Mouse (Mus musculus) MEL (cell line): Measurements from ENCODE around the gene Spen.

Experiments used
- CTCF ChIP-seq, 3 experiments: IDR thresholded peaks in 2 of 3; conservative IDR thresholded peaks in 1 of 3; 2 replicates each; pipeline ENCODE4 v1.5.1; 2011 to 2012; ENCODE audit warnings: low read length in 3 of 3, low read depth in 2 of 3, mild to moderate bottlenecking in 2 of 3, improper control_type of control experiment in 1 of 3, inconsistent platforms in 1 of 3, mixed read lengths in 1 of 3, moderate library complexity in 1 of 3; ENCODE audit not compliant: control insufficient read depth in 1 of 3, insufficient read depth in 1 of 3, poor library complexity in 1 of 3, severe bottlenecking in 1 of 3
- KAT2A ChIP-seq: conservative IDR thresholded peaks from 2 replicates; pipeline ENCODE4 v1.6.1; 2012; ENCODE audit warnings: low read depth, low read length, improper control_type of control experiment, inconsistent platforms
- MAZ ChIP-seq: IDR thresholded peaks from 2 replicates; pipeline ENCODE4 v1.6.1; 2012; ENCODE audit warnings: low read depth, mild to moderate bottlenecking, inconsistent platforms, low read length, improper control_type of control experiment
- MXI1 ChIP-seq: IDR thresholded peaks from 2 replicates; pipeline ENCODE4 v1.6.1; 2011; ENCODE audit warnings: mild to moderate bottlenecking, low read depth, low read length, improper control_type of control experiment
- MYC ChIP-seq: IDR thresholded peaks from 2 replicates; pipeline ENCODE4 v1.6.1; 2011; ENCODE audit warnings: low read depth, mild to moderate bottlenecking, low read length, improper control_type of control experiment, moderate library complexity
- POLR2AphosphoS5 ChIP-seq: IDR thresholded peaks from 2 replicates; pipeline ENCODE4 v1.6.1; 2012; ENCODE audit warnings: low read depth, borderline replicate concordance, mild to moderate bottlenecking, inconsistent platforms, low read length, moderate library complexity, mixed read lengths
- USF2 ChIP-seq, 2 experiments: IDR thresholded peaks; 2 replicates each; pipeline ENCODE4 v1.6.1; 2011 to 2012; ENCODE audit warnings: improper control_type of control experiment in 2 of 2, low read length in 2 of 2, borderline replicate concordance in 1 of 2, inconsistent platforms in 1 of 2, low read depth in 1 of 2, mild to moderate bottlenecking in 1 of 2; ENCODE audit not compliant: insufficient read depth in 1 of 2

DNA sequence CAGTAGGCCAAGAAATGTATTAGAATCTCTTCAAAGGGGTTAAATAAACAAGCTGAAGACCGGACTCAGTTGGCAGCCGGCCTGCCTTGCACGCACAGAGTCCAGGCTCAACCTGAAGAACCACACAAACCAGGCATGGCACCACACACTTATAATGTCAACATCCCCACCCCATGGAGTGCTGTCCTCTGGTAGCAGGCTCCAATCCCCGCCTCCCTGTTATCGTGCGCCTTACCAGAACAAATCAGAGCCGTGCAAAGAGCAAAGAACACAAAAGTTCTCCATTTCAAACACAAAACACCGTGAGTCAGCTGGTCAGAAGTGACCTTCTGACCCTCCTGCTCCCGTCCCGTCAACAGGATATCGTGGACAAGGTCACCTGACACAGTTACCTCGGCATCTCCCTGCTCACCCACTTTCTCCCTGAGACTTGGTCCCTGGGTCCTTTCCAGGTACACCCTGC, 24.2 kb downstream of the Spen start:
- TF ChIP-seq POLR2AphosphoS5 (no peak), CTCF (IDR thresholded peaks at IDR 0.05 in 2 of 3, conservative IDR thresholded peaks at IDR 0.05 in 1 of 3; ENCODE audit: control insufficient read depth in 1 of 3, insufficient read depth in 1 of 3, low read depth in 2 of 3, low read length in 3 of 3, poor library complexity in 1 of 3, severe bottlenecking in 1 of 3) (no peak), USF2 (IDR thresholded peaks at IDR 0.05; ENCODE audit: borderline replicate concordance in 1 of 2, insufficient read depth in 1 of 2, low read depth in 1 of 2, low read length in 2 of 2) (no peak), MYC (no peak), MAZ (no peak), MXI1 (no peak), KAT2A (no peak)
